Mouse (Mus musculus): Measurements from ENCODE around the gene Cpox. TPM values are rescaled to one million over a fixed set of nuclear protein-coding genes. Genes with fewer than 3 reads are reported as not detected.

Gene Cpox
- total RNA-seq, 2 experiments from 2014 or later = 51.6 to 52.7 TPM

DNA sequence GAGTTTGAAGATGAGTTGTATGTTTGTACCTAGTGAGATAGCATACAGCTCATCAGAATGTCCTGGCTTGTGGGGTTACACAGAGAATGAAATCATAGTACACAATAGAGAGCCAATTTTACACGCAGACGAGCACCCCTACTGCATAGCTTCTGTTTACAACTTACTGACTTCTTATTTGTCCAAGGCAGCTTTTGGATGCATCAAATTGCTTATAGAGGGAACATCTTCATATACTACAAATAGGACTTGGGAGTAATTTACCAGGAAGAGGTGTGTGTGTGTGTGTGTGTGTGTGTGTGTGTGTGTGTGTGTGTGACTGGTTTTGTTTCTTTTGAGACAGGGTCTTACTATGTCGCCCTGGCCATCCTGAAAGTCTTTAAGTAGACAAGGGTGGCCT, 1.5 kb upstream of the Cpox start:
- DNase-seq (ENCODE audit: low spot score in 2 of 2) = no peak

DNA sequence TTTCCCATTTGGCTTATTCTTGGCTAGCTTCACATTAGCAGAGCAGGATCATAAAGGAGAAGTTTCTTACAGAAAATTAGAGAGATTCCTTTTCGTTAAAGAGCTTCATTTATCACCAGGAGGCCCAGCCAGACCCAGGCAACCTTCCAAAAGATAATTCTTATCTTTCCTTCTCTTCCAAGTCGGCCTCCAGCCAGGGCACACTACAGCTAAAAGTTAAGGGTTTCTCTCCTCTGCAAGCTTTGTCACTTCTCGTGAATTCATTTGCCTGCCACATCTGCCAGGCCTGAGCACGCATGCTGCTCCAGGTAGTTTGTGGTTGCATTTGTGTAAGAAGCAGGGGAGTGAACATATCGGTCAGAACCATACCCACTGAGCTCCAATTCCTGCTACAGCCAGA, 828 bp upstream of the Cpox start:
- no peak for DNase-seq (ENCODE audit: low spot score in 2 of 2)

DNA sequence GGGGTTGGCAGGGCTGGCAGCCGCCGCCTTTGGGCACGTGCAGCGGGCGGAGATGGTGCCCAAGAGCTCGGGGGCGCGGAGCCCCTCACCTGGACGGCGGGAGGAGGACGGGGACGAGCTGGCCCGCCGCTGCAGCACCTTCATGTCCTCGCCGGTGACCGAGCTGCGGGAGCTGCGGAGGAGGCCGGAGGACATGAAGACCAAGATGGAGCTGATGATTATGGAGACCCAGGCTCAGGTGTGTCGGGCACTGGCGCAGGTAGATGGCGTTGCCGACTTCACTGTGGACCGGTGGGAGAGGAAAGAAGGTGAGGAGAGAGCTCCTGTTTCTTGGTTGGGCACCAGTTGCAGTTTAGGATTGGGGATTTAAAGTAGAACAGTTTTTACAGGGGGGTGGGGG, 551 bp downstream of the Cpox start:
- no peak for DNase-seq (ENCODE audit: low spot score in 2 of 2)

DNA sequence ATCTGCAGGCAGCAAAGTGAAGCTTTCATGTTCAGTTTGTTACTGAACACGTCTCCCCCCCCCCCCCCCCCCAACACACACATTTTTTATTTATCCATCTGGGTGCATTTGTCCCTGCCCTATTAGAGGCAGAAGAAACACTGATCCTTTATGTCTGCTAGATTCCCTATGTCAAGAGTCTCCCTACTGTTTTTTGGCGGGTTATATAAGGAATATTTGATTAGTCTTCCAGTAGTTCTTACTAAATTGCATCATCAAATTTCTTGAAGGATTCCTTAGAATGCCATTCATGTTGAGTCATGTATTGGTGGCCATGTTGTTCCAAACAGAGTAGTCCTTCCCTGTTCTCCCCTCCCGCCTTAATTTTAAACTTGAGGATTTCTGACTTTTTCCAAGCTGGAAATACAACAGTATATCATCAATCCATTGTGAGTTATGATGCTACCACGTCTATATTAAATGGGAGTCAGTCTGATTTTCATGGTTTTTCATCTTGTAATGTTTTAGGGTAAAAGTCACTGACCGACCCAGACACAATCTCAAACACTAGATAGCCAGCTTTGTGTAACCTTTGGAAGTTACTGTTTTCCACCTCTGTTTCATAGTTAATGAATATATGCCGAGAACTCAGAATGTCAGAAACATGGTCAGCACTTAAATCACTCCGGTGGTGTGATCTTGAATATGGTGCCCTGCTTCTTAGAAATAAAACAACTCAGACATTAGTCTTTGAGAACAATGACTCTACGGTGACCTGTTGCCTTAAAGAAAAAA, 1.3 kb downstream of the Cpox start:
- no peak for DNase-seq (ENCODE audit: low spot score in 2 of 2)

DNA sequence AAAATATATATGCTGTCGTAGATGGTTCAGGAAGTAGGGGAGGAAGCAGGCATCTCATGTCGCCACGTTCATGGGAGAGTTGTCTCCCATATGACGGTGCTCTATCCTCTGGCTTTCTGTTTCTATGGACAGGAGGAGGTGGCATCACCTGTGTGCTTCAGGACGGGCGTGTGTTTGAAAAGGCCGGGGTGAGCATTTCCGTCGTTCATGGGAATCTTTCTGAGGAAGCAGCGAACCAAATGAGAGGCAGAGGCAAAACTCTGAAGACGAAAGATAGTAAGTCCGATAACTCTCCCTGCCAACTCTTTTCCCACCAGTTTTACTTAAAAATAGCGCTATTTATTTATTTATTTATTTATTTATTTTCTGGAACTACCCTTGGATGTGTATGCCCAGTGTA, 2.3 kb downstream of the Cpox start:
- no peak for DNase-seq (ENCODE audit: low spot score in 2 of 2)

DNA sequence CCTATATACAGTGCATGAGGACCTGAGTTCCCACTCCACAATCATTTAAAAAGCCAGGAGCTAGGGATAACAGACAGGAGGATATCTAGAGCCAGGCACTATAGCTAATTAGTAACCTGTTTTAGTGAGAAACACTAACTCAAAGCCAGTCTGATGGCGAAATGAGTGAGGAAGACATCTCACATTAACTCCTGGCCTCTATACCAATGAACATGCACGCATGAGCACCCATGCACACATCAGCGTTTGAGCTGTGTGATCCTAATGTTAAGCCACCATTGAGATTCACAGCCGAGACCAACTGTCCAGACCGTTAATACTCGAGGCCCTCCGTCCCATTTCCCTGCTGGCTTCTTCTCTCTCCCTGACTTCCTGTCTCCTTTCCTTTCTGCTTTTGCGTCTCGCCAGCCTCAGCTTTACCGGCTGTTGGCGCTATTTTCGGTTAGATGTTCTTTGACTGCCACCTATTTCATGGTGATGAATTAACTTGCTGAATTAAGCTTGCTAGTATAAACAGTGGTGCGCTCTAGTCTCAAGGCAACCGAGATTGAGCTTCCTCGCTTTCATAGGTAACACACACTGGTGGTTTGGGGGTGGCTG, 3.8 kb downstream of the Cpox start:
- no peak for DNase-seq (ENCODE audit: low spot score in 2 of 2)

DNA sequence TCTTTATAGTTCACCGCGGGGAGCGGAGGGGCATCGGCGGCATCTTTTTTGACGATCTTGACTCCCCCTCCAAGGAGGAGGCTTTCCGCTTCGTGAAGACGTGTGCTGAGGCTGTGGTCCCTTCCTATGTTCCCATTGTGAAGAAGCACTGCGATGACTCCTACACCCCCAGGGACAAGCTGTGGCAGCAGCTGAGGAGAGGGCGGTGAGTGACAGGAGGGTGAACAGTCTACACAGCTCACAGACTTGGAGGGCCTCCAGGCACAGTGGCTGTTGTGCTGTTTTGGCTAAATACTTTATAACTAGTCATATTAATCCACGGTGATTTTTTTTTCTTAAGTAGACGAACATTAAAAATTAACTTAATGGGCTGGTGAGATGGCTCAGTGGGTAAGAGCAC, 5.2 kb downstream of the Cpox start:
- peak; percentile 86 to 91 for DNase-seq (ENCODE audit: low spot score in 2 of 2)

DNA sequence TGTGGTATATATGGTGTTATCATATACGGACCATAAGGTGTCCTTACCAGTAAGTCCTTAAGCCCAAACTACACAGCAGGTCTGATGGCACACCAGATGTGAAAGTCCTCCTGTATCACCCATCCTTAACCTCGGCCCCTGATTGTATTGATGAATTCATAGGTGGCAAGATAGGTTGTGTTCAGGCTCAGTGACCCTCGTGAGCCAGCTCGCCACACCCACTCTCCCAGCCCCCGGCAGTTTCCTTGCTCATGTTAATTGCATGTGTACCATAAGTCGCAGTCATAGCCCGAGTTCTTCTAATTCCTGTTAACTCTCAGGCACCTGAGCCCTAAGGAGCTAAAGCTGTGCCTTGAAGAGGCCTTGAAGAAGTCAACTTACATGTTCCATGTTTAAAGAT, 6.1 kb downstream of the Cpox start:
- DNase-seq (ENCODE audit: low spot score in 2 of 2) = no peak

DNA sequence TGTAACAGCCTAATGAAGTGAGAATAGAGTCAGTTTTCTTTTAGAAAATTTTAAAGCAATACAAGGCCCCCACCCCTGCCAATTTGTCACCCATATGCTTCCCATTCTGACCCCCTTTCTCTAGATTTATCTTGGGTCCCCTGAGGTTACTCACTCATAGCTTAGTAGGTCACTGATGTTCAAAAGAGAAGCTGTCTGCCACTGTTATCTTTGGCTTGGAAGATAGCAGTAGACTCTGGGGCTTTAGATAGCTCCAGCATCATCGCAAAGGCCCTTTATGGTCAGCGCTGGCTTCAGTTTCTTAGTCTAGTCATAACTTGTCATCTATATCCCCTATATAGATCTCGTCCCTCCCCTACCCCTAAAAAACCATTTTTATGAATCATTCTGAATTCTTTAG, 6.5 kb downstream of the Cpox start:
- DNase-seq (ENCODE audit: low spot score in 2 of 2) = no peak

DNA sequence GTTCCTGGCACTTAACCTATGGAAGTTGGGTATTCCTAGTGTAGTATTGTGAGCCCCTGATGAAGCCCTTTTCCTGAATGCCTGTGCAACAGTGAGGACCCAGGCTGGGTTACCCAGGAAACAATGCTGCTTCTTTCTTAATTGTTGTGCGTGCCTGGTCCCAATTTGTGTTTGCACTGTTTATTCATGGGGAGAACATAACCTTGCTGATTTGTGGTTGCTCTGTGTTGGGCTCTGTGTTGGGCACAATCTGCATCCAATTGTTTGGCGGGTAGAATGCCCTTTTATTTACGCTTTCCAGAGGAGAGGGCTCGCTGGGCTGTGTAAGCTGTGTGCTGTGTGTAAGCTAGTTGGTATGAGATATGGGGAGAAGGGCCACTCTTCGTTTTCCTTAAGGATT, 7.4 kb downstream of the Cpox start:
- no peak for DNase-seq (ENCODE audit: low spot score in 2 of 2)

DNA sequence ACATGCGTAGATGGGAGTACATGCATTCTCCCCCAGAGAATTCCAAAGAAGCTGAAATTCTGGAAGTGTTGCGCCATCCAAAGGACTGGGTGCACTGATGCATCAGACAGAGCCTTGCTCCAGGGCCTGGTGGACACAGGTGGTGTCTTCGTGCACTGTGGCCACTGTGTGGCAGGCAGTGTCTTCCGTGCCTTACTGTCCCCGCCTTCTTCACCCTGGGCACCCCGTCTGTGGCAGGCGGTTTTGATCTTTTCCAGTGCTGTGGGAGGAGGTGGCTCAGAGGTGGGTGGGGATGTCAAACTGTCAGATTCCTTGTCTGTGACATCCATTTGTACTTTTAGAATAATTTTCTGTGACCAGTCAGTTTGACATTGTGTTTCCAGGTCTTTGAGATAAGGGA, 8.6 kb downstream of the Cpox start:
- no peak for DNase-seq (ENCODE audit: low spot score in 2 of 2)

DNA sequence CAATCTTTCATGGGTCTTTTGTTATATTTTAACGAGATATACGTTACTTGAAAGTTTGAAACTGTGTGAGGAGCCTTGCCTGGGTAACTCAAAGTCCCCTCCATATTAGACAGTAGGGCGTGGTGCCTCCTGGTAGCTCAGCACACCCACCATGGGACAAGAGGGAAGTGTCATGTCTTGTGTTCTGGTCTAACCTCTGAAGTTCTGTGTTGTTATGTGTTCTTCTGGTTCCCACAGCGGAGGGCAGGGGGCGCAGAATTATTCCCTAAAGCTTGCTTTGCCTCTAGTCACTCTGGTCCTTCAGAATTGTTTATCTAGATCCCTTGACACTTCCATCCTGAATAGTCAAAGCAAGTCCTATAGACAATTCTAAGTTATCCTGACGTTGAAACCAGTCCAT, 12.0 kb downstream of the Cpox start:
- no peak for DNase-seq (ENCODE audit: low spot score in 2 of 2)

DNA sequence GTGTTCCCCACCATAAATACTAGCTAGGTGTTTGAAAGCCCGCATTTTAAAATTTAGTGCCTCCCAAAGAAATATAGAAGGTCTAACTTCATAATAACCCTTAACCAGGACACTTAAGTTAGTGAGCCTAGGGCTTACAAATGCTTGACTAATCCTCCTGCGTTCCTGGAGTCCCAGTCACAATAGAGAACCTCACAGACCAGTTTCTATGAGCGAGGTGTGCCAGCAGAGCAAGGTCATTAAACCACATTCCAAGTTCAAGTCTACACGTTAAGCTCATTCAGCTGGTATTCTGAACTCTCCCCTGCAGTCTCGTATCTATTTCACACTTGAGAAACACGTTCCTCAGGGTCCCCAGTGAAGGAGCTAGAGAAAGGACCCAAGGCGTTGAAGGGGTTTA, 12.8 kb downstream of the Cpox start:
- DNase-seq (ENCODE audit: low spot score in 2 of 2) = no peak

DNA sequence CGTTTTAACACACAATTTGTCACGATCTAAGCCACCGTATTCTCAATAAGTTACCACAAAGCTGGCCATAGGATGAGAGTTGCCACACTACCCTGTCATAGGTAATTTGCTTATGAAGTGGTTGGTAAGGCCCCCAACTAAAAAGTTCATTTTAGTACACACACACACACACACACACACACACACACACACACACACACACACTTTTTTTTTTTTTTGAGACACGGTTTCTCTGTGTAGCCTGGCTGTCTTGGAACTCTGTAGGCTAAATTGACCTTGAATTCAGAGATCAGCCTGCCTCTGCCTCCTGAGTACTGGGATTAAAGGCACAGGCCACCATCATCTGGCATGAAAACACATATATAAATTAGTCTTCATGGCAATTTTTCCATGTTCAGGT, 13.8 kb downstream of the Cpox start:
- DNase-seq (ENCODE audit: low spot score in 2 of 2) = no peak

DNA sequence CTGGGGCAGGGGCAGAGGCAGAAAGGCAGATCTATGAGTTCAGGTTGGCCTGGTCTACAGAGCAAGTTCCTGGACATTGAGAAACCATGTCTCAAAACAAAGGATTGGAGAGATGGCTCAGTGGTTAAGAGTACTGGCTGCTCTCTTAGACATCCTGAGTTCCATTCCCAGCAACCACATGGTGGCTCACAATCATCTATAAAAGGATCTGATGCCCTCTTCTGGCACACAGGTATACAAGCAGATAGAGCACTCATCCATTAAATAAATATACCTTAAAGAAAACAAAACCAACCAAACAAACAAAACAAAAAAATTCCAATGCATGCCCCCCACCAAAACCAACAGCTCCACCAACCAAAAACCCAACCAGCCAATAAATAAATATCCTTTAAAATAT, 14.4 kb downstream of the Cpox start:
- DNase-seq (ENCODE audit: low spot score in 2 of 2) = no peak

DNA sequence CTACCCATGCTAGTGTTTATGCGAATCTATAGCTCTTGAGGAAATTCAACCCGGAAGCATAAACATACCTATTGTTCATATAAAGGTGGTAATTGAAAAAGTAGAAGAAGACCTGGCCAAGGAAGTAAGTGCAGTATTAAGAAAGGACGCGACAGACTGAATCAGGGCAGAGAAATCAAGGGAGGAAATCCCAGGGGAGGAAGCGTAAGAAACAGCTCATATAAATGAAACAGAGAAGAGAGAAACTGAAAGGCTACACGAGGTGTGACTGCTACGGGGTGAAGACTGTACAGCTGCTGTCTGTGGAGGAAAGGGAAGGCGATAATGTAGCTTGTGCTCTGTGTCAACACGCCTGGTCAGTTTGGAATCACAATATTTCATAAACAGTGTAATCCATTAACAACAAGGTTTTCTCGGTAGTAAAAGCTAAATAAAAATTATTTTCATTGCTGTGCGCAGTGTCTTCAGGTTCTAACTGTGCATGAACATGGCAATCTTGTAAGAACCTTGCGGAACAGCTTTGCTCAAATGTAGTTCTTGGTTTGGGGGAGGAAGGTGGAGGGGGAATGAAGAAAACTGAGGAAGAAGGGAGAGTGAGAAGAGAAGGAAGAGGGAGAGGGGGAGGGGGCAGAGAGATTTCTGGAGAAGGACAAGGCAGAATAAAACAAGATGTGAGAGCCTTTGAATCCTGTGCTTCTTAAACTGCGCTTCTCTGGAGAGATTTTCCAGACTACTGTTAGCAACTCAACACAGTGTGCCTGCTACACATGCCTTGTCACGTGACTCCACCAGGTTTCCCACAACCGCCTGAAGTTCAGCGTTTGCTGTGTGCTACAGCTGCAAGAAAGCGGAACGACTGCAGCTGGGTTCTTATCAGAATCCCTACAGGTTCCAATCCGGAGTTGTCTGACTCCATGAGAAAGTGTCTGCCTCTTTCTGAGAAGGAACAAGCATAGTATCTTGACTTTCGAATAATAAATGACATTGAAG, 15.8 kb downstream of the Cpox start:
- no peak for DNase-seq (ENCODE audit: low spot score in 2 of 2)

DNA sequence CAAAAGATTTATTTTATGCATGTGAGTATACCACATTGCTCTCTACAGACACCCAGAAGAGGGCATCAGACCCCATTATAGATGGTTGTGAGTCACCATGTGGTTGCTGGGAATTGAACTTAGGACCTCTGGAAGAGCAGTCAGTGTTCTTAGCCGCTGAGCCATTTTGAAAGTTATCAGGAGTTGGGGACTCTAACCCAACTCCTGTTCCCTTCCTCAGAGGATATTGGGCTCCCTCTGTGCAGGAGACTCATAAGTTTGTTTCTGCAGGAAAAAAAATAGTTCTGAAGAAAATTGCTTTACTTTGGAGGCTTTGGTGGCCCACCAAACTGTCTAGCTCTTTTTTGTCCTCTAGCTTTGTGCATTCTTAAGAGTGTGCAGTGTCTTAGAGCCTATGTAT, 18.4 kb downstream of the Cpox start:
- no peak for DNase-seq (ENCODE audit: low spot score in 2 of 2)

DNA sequence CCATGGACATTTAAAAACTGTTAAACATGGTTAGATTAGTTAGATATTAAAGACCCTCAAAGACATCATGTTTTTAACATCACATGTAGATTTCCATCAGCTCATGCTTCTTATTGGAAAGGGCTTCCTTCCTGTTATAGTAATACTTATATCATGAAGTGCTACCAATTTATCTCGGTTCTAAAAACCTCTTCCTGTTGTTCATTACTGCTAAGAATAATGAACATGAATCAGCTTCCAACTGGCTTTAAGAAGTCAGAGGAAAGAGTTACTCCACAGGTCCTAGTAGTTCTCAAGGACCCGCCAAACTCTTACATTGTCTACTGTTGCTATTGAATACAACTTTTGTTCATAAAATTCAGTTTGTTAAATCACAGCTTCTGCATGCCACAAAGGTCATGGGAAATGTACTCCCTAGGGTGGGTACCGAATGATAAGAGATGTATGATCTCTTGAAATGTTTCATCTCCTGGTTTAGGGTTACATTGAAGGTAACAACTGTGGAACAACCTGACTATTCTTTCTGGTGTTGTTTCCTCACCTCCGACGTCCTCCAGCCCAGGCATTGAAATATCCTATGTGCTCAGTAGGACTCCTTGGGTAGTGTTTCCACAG, 19.6 kb downstream of the Cpox start:
- no peak for DNase-seq (ENCODE audit: low spot score in 2 of 2)

DNA sequence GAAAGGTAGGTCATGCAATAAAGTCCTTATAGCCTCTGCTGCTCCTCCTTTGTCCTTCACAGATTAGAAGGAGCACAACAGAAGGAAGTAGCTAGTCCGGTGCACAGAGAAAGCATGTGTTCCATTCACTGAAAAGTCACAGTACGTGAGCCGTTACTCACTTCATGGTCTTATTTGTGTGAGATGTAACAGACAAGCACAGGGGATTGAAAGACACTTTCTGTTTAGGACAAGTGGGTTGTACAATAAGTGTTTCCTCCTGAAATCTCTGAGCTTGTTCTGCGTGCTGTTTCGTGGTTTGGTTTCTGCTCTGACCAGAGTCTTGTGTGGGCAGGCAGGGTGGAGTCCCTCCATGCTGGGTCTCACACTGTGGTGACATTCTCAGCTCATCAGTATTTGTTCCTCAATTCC, 20.2 kb downstream of the Cpox start:
- DNase-seq (ENCODE audit: low spot score in 2 of 2) = no peak

DNA sequence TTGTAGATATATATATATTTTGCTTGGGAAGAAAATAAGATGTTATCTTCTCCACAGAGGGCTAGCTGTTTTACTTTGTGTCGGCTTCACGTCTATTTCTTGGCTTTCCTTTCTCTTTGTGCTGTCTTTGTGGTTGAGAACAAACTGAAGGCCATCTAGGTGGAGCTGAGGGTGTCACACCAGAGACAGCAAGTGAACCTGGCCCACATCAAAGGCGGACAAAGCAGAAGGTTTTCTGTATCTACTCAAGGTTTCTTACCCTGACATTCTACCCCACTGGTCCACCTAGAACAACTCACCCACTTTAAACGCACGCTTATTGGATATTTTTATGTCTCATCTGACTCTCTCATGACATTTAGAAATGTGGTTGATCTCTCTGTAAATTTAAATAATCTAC, 24.0 kb downstream of the Cpox start:
- DNase-seq (ENCODE audit: low spot score in 2 of 2) = no peak

DNA sequence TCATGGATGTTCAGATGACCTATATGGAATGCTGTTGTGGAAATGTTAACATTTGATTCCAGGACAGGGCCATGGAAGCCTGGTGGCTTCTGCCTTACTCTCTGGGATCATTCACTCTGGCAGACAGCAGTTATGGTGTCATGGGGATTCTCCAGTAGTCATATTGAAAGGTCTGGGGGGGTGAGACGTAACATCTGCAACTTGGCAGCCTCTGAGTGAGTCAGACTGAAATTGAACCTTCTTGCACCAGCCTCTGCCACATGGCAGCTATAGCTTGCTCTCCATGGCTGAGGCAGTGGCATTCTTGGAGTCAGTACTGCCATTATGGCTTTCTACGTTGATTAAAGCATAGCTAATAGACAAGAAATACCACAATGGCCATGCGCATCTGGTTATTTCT, 26.7 kb downstream of the Cpox start:
- DNase-seq (ENCODE audit: low spot score in 2 of 2) = no peak

DNA sequence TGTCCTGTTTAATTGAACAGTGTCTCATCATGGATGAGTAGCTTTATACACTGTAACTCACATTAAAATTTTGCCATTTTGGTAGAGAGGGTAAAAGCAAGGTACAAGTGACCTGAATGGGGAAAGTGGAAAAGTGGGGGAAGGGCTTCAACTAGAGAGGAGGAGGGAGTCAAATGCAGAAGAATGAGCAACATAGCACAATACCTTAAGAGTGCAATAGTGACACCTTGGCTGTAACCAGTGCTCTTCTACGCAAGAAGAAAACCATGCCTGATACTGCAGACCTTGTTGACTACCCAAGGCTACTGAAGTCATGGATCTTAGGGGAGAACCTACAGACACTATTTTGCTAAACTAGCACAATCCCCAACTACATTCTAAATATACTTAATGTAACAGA, 27.2 kb downstream of the Cpox start:
- DNase-seq (ENCODE audit: low spot score in 2 of 2) = no peak
